Mouse (Mus musculus) brain, embryonic 14.5 days (tissue): ENCODE data around the gene Zfp697.

Source experiments
- CTCF ChIP-seq: fragments of 200-500 bp; IDR thresholded peaks from 2 replicates; pipeline ENCODE4 v1.5.1; 2012; ENCODE audit warnings: inconsistent platforms, mild to moderate bottlenecking, moderate library complexity, borderline replicate concordance; ENCODE audit not compliant: insufficient read depth, insufficient read length; ENCODE audit errors: extremely low read depth
- POLR2A ChIP-seq: fragments of 200-500 bp; IDR thresholded peaks from 2 replicates; pipeline ENCODE4 v1.6.1; 2012; ENCODE audit warnings: mild to moderate bottlenecking, inconsistent platforms, borderline replicate concordance; ENCODE audit not compliant: poor library complexity, insufficient read depth, insufficient read length, severe bottlenecking; ENCODE audit errors: extremely low read depth

GRCm38 (mm10) chr3:98422926-98423325 is 40.7 kb downstream of the Zfp697 start:
- no peak for TF ChIP-seq CTCF
- no peak for TF ChIP-seq POLR2A
